Mouse (Mus musculus): ENCODE data around the gene Garem2.

DNA sequence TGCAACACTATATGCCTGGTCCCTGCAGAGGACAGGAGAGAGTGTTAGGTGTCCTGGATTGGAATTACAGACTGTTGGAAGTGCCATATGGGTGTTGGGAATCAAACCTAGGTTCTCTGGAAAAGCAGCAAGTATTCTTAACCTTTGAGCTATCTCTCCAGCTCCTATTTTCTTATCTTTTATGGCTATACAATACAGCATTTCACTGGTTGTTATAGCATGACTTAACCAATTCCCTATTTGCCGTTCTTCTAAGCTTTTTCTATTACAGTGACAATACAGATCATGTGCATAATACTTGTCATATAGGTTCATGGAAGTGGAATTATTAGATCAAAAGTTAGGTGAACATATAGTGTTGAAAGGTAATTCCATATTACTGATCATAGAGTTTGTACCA, 56.9 kb downstream of the Garem2 start:
- no peak for TF ChIP-seq CTCF (IDR thresholded peaks at IDR 0.05; ENCODE audit: control insufficient read depth, insufficient read depth, low read length)
- no peak for TF ChIP-seq POLR2A (IDR thresholded peaks at IDR 0.05; ENCODE audit: borderline replicate concordance, control insufficient read depth, low read depth, low read length)
